Mouse (Mus musculus) urinary bladder, postnatal 36 days (tissue): ENCODE data around the gene Qars.

Source experiments
- DNase-seq, 2 experiments: peaks; one replicate each; pipeline ENCODE4 v3.0.0; 2022; ENCODE audit warnings: low spot score in 2 of 2, mixed read lengths in 1 of 2

Gene Qars

DNA sequence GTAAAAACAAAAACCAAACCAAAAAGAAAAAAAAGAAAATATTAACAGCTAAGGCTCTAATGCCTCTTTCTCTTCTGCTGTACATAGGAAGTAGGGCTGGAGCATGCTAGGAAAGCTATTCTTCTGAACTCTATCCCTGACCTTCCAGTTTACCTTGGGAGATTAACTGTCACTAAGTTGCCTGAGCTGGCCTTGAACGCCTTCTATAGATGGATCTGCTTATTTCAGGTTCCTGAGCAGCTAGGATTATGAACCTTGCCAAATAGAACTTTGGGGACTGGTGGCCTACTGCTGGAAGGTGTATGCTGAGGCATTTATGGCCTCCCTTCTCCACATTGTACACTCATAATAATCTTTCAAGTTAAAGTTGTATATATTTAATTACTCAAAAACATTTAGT lies 23.4 kb downstream of the Qars start:
- no peak for DNase-seq

- DNase-seq = no peak
These were observed 24.0 kb downstream of the Qars start for GRCm38 (mm10) chr9:108531496-108531895.

GRCm38 (mm10) chr9:108540846-108541245 lies 33.3 kb downstream of the Qars start:
- no peak for DNase-seq

- no peak for DNase-seq
These were observed 38.5 kb downstream of the Qars start for GRCm38 (mm10) chr9:108545986-108546385.

DNA sequence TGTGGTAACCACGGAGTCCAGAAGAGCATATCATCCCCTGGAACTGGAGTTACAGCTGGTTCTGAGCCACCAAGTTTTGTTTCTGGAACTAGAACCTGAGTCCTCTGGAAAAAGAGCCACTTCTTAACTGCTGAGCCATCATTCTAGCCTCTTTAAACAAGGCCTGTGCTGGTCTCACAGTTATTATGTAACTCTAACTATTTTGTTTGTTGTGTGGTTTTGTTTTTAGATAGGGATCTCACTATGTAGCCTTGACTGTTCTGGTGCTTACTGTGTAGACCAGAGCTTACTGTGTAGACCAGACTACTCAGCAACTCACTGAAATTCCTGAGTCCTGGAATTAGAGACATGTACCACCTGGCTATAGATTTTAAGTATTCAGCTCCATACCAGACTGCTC lies 39.4 kb downstream of the Qars start:
- no peak for DNase-seq

DNA sequence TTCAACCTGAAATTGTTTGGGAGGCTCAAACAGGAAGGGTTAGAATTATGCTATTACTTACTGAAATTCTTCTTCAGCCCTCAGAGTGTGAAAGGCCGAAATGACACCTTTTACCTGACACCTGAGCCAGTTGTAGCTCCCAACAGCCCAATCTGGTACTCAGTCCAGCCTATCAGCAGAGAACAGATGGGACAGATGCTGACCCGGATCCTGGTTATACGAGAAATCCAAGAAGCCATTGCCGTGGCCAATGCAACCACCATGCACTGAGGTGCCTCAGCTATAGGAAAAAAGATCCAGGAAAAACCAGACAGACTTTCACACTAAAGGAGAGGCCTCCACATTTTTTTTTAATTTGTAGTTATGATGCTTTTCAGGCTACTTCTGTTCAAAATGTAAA lies 51.7 kb downstream of the Qars start:
- DNase-seq = no peak

GRCm38 (mm10) chr9:108560227-108560841 lies 52.8 kb downstream of the Qars start, which contains the start of gene Impdh2:
Impdh2 (plus strand) TSS chr9:108560286.
- DNase-seq = peak; percentile 93 to 96

- DNase-seq = no peak
These were observed 56.2 kb downstream of the Qars start for GRCm38 (mm10) chr9:108563671-108564070.

DNA sequence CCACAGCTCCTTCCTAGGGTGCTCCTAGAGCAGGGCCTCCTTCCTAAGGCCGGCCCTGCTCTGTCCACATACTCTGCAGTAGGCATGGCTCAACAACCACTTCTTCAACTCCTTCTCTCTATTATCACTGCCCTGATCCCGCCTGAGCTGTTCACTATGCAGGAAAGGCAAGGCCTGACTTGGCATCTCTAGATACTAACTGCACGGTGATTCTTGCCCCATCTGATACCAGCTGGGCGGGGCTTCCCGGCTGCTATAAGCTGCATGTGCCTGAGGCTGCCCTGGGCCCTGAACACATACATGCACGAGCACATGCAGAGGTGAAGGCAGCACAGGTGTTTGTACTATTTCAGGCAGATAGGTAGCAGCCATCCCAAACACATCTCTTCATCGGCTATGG lies 56.6 kb downstream of the Qars start:
- DNase-seq = no peak
